Comparison of ENCODE assay signal across 19 mouse cellular contexts in the genomic region with DNA sequence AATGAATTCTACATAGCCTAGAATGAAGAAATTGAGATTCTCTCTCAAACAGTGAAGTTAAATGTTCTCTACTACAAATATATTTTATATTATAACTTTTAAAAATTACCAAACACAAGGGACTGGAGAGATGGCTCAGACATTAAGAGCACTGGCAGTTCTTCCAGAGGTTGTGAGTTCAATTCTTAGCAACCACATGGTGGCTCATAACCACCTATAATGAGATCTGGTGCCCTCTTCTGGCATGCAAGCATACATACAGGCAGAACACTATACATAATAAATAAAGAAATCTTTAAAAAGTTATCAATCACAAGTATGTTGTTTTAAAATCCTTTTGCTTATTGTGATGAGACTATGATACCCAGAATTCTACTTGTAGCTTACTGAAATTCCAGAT. TPM values are rescaled to one million over a fixed set of nuclear protein-coding genes. Genes with fewer than 3 reads are reported as not detected.
DNase-seq lines count a peak whose midpoint lies in the region; ATAC-seq and TF ChIP-seq lines count a peak whose summit lies in the region.
"Had no signal": no experiment of that assay in that cellular context is flagged by ENCODE, and none has a peak within 500 bp of the region (broad histone marks: within the 10 kb centered on the region; RNA-seq: fewer than 3 reads in every experiment).

No protein-coding gene starts in this region.

- DNase-seq in hindbrain, postnatal 0 days (ENCODE audit: low spot score): no peak
- DNase-seq in lung, embryonic 14.5 days: no peak
- DNase-seq in lung, postnatal 14 days: no peak
- no peak for DNase-seq in CH12.LX (ENCODE audit: extremely low read depth)
- no peak for DNase-seq in hindbrain, embryonic 14.5 days (ENCODE audit: low spot score)
- no peak for DNase-seq in layer of hippocampus, adult 9-11 months
- DNase-seq: adrenal gland, adult 8-10 months; cerebellum, postnatal 10 days; heart, postnatal 4 days; spleen, adult 18-20 months; thymus, postnatal 36 days had no signal

- H3K4me2 ChIP-seq in hindbrain, postnatal 0 days (ENCODE audit: low read depth, low read length): no peak overlapping the region
- no peak overlapping the region for H3K4me2 ChIP-seq in hindbrain, embryonic 13.5 days
- no peak overlapping the region for H3K4me2 ChIP-seq in lung, embryonic 14.5 days
- H3K4me2 ChIP-seq in CH12.LX (ENCODE audit: insufficient read depth, low read depth, poor library complexity, severe bottlenecking): no peak overlapping the region
- H3K4me2 ChIP-seq in hindbrain, embryonic 14.5 days (replicated peaks): no peak overlapping the region
- H3K4me2 ChIP-seq: embryonic facial prominence, embryonic 15.5 days; forebrain, embryonic 12.5 days; heart, embryonic 13.5 days; kidney, embryonic 15.5 days; neural tube, embryonic 12.5 days had no signal

- H3K27me3 ChIP-seq in hindbrain, postnatal 0 days (ENCODE audit: insufficient read depth, low read length): no peaks in the 10 kb centered on the region
- H3K27me3 ChIP-seq in hindbrain, embryonic 13.5 days: no peaks in the 10 kb centered on the region
- no peaks in the 10 kb centered on the region for H3K27me3 ChIP-seq in lung, embryonic 14.5 days (ENCODE audit: insufficient read depth, low read length)
- no peaks in the 10 kb centered on the region for H3K27me3 ChIP-seq in CH12.LX (replicated peaks)
- H3K27me3 ChIP-seq in hindbrain, embryonic 14.5 days (ENCODE audit: control insufficient read depth, insufficient read depth, low read length): no peaks in the 10 kb centered on the region
- H3K27me3 ChIP-seq: embryonic facial prominence, embryonic 15.5 days; forebrain, embryonic 12.5 days; heart, embryonic 13.5 days; kidney, embryonic 15.5 days; neural tube, embryonic 12.5 days had no signal

- no peaks in the 10 kb centered on the region for H3K36me3 ChIP-seq in hindbrain, postnatal 0 days (ENCODE audit: insufficient read depth, low read length)
- no peaks in the 10 kb centered on the region for H3K36me3 ChIP-seq in hindbrain, embryonic 13.5 days
- H3K36me3 ChIP-seq in lung, embryonic 14.5 days (ENCODE audit: insufficient read depth): no peaks in the 10 kb centered on the region
- no peaks in the 10 kb centered on the region for H3K36me3 ChIP-seq in CH12.LX (replicated peaks in 1 of 2; ENCODE audit: control insufficient read depth in 1 of 2, insufficient read depth in 1 of 2, low read length in 1 of 2)
- no peaks in the 10 kb centered on the region for H3K36me3 ChIP-seq in hindbrain, embryonic 14.5 days (replicated peaks; ENCODE audit: control insufficient read depth, insufficient read depth)
- H3K36me3 ChIP-seq: embryonic facial prominence, embryonic 15.5 days; forebrain, embryonic 12.5 days; neural tube, embryonic 12.5 days had no signal

- dilution Hi-C loops in CH12.LX (cut with MboI; ENCODE audit: extremely low pct_ligation_motif_present, extremely low pct_unique_long_range_greater_than_20kb, low sequenced_read_pairs): no loop called here

- no peak for TF ChIP-seq POLR2A in CH12.LX (IDR thresholded peaks at IDR 0.05; ENCODE audit: low read depth, low read length)

- no peak for TF ChIP-seq EP300 in CH12.LX (IDR thresholded peaks at IDR 0.05; ENCODE audit: low read length)

- ATAC-seq in hindbrain, postnatal 0 days: no peak
- no peak for ATAC-seq in hindbrain, embryonic 13.5 days (ENCODE audit: low FRiP score)
- ATAC-seq in lung, embryonic 14.5 days (ENCODE audit: insufficient read depth): no peak
- ATAC-seq in erythroblast, adult 5-6 weeks (replicated peaks; ENCODE audit: low FRiP score, poor library complexity, severe bottlenecking): 0 out of 2 replicates have a peak, but pooled peaks have one; percentile 38
- ATAC-seq in hindbrain, embryonic 14.5 days (ENCODE audit: low FRiP score): no peak
- ATAC-seq: inflammation-experienced regulatory T-cells, adult 6 months had no signal

- H3K9me3 ChIP-seq in hindbrain, postnatal 0 days (ENCODE audit: low read length): no peaks in the 10 kb centered on the region
- H3K9me3 ChIP-seq in hindbrain, embryonic 13.5 days: no peaks in the 10 kb centered on the region
- H3K9me3 ChIP-seq in lung, embryonic 14.5 days (ENCODE audit: low read depth, low read length): no peaks in the 10 kb centered on the region
- no peaks in the 10 kb centered on the region for H3K9me3 ChIP-seq in CH12.LX (replicated peaks; ENCODE audit: low read length)
- H3K9me3 ChIP-seq in hindbrain, embryonic 14.5 days (ENCODE audit: control insufficient read depth, low read length): no peaks in the 10 kb centered on the region
- H3K9me3 ChIP-seq: embryonic facial prominence, embryonic 15.5 days; forebrain, embryonic 12.5 days; heart, embryonic 13.5 days; kidney, embryonic 15.5 days; neural tube, embryonic 12.5 days had no signal

- no peak overlapping the region for H3K4me3 ChIP-seq in hindbrain, postnatal 0 days (ENCODE audit: low read length)
- no peak overlapping the region for H3K4me3 ChIP-seq in hindbrain, embryonic 13.5 days
- no peak overlapping the region for H3K4me3 ChIP-seq in lung, embryonic 14.5 days (ENCODE audit: low read depth, low read length)
- no peak overlapping the region for H3K4me3 ChIP-seq in CH12.LX (replicated peaks in 1 of 3; ENCODE audit: low read depth in 2 of 3, low read length in 2 of 3, poor library complexity in 1 of 3)
- no peak overlapping the region for H3K4me3 ChIP-seq in hindbrain, embryonic 14.5 days (replicated peaks; ENCODE audit: low read length)
- H3K4me3 ChIP-seq: embryonic facial prominence, embryonic 15.5 days; forebrain, embryonic 12.5 days; heart, embryonic 13.5 days; kidney, embryonic 15.5 days; neural tube, embryonic 12.5 days had no signal

- in situ Hi-C loops in CH12.LX (cut with MboI; ENCODE audit: low pct_ligation_motif_present, low pct_unique_long_range_greater_than_20kb, low sequenced_read_pairs): no loop called here

- no peaks in the 10 kb centered on the region for H3K79me2 ChIP-seq in CH12.LX (replicated peaks; ENCODE audit: control insufficient read depth, extremely low read depth, insufficient read depth, poor library complexity, severe bottlenecking)

- H3K9ac ChIP-seq in hindbrain, postnatal 0 days (replicated peaks; ENCODE audit: low read length): no peak overlapping the region
- no peak overlapping the region for H3K9ac ChIP-seq in hindbrain, embryonic 13.5 days
- no peak overlapping the region for H3K9ac ChIP-seq in lung, embryonic 14.5 days
- no peak overlapping the region for H3K9ac ChIP-seq in CH12.LX (ENCODE audit: insufficient read depth, low read depth)
- H3K9ac ChIP-seq in hindbrain, embryonic 14.5 days: no peak overlapping the region
- H3K9ac ChIP-seq: embryonic facial prominence, embryonic 15.5 days; forebrain, embryonic 12.5 days; heart, embryonic 13.5 days; kidney, embryonic 15.5 days; neural tube, embryonic 12.5 days had no signal

- no peaks in the 10 kb centered on the region for H3K4me1 ChIP-seq in hindbrain, postnatal 0 days (ENCODE audit: insufficient read depth, low read length)
- no peaks in the 10 kb centered on the region for H3K4me1 ChIP-seq in hindbrain, embryonic 13.5 days (replicated peaks)
- H3K4me1 ChIP-seq in lung, embryonic 14.5 days (ENCODE audit: insufficient read depth): no peaks in the 10 kb centered on the region
- H3K4me1 ChIP-seq in CH12.LX (ENCODE audit: control insufficient read depth in 1 of 2, insufficient read depth in 2 of 2): peaks cover 0 to 3% of the 10 kb centered on the region in 2 experiments; a peak in 1 of 4 replicates
- no peaks in the 10 kb centered on the region for H3K4me1 ChIP-seq in hindbrain, embryonic 14.5 days (replicated peaks; ENCODE audit: control insufficient read depth, insufficient read depth, low read length)
- H3K4me1 ChIP-seq: embryonic facial prominence, embryonic 15.5 days; forebrain, embryonic 12.5 days; heart, embryonic 13.5 days; kidney, embryonic 15.5 days; neural tube, embryonic 12.5 days had no signal

- TF ChIP-seq CTCF in hindbrain, postnatal 0 days (IDR thresholded peaks at IDR 0.05; ENCODE audit: low read depth): peak; percentile 17; the same call in 1 of the 2 replicates
- TF ChIP-seq CTCF in lung, embryonic 14.5 days (IDR thresholded peaks at IDR 0.05; ENCODE audit: low read depth): peak; percentile 29; the same call in 1 of the 2 replicates
- TF ChIP-seq CTCF in CH12.LX (conservative IDR thresholded peaks at IDR 0.05 in 1 of 2, IDR thresholded peaks at IDR 0.05 in 1 of 2; ENCODE audit: low read depth in 2 of 2, low read length in 2 of 2): peak in 1 of 2 experiments; percentile 69; a peak in 2 of 4 replicates

- TF ChIP-seq RAD21 in CH12.LX (IDR thresholded peaks at IDR 0.05; ENCODE audit: low read depth, low read length): peak; percentile 37

- H3K27ac ChIP-seq in hindbrain, postnatal 0 days: no peak overlapping the region
- no peak overlapping the region for H3K27ac ChIP-seq in hindbrain, embryonic 13.5 days
- no peak overlapping the region for H3K27ac ChIP-seq in lung, embryonic 14.5 days (ENCODE audit: low read depth)
- no peak overlapping the region for H3K27ac ChIP-seq in CH12.LX (ENCODE audit: insufficient read depth, low read depth)
- H3K27ac ChIP-seq in hindbrain, embryonic 14.5 days: no peak overlapping the region
- H3K27ac ChIP-seq: embryonic facial prominence, embryonic 15.5 days; forebrain, embryonic 12.5 days; heart, embryonic 13.5 days; kidney, embryonic 15.5 days; neural tube, embryonic 12.5 days had no signal

TF ChIP-seq in CH12.LX, 34 proteins besides CTCF, POLR2A, EP300 and RAD21:
- peak; percentile 74; the same call in 1 of the 2 replicates for TF ChIP-seq MYC (IDR thresholded peaks at IDR 0.05; ENCODE audit: low read depth, low read length)
- no peak for TF ChIP-seq E2F4 (IDR thresholded peaks at IDR 0.05; ENCODE audit: insufficient replicate concordance, low read depth, low read length)

RNA-seq across cellular contexts. Expression of a gene that starts 21.7 kb away (rescaled TPM):
- 15.6 and 32.1 TPM in 2 replicates for total RNA-seq in hindbrain, postnatal 0 days (2014; rRNA removed)
- polyA plus RNA-seq in hindbrain, postnatal 0 days (2015; fragmentation: Nextera tagmentation; extraction: Ambion mirVana): 19.6 and 21.1 TPM in 2 replicates
- polyA plus RNA-seq in hindbrain, embryonic 13.5 days (2015; fragmentation: Nextera tagmentation; extraction: Ambion mirVana): 30.8 and 33.3 TPM in 2 replicates
- 49.1 and 51.8 TPM in 2 replicates for polyA plus RNA-seq in lung, embryonic 14.5 days (2014; fragmentation: Nextera tagmentation; extraction: Ambion mirVana)
- total RNA-seq in CH12.LX (2012; rRNA removed) (4.7 and 4.9 TPM in 2 replicates), CH12.LX (2014; rRNA removed) (4.7 and 5.9 TPM in 2 replicates)
- 2.6 and 3.4 TPM in 2 replicates for polyA plus RNA-seq in CH12.LX (2012; ENCODE audit: insufficient read length, low read depth)
- 860 and 983 TPM in 2 replicates for total RNA-seq in erythroblast, adult 5-6 weeks (2015; ENCODE audit: low replicate concordance)
- total RNA-seq in erythroblast, adult 5-6 weeks (2017; ENCODE audit: low replicate concordance): 1,841 and 1,979 TPM in 2 replicates
- polyA plus RNA-seq in hindbrain, embryonic 14.5 days (2014; fragmentation: Nextera tagmentation; extraction: Ambion mirVana): 21.1 and 24.4 TPM in 2 replicates
